Mouse (Mus musculus): ENCODE measurements around the gene Rad51b. TPM values are rescaled to one million over a fixed set of nuclear protein-coding genes. Genes with fewer than 3 reads are reported as not detected.
A peak's percentile ranks its signal among the peaks of the same experiment; 100 is the strongest.

Gene Rad51b
- polyA plus RNA-seq, 1 experiment from 2014 or later = 8.0 TPM

DNA sequence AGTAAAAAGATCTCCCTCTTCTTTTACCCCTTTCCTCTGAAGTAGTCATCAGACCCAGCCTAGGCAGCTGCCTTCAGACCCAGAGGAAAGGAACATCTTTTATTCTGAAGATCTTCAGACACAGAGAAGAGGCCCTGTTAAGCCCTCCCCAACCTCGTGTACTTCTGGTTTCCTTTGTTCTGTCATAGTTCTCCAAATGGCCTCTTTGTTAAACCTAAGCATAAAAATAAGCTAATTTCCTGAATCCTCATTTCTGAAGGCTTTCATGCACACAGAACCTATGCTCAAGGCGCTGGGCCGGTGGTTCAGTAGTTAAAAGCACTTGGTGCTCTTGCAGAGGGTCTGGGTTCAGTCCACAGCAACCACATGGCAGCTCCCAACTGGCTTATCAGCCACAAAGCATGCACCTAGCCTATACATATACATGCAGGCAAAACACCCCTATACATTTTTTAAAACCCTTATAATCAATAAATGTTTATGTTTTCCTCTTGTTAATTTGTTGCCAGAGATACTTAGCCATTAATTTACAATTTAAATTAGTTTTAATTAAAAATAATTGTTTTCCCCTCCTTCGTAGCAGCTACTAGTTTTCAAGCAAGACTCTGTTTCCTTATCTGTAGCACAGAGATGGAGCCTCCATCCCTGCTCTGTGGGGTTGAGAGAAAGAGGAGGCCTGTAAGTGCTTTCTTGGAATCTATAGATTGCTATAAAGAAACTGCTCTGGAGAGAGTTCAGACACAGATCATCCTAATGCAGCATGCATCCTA is 330.5 kb downstream of the Rad51b start:
- Histone ChIP-seq H3K9ac (no peak overlapping the region), H3K27ac (ENCODE audit: low read depth) (peak overlapping the region; percentile 49; the same call in 1 of the 2 replicates), H3K36me3 (ENCODE audit: insufficient read depth) (no peaks in the 10 kb centered on the region), H3K4me2 (no peak overlapping the region), H3K4me3 (ENCODE audit: low read depth, low read length) (no peak overlapping the region), H3K4me1 (ENCODE audit: insufficient read depth) (peaks cover 9% of the 10 kb centered on the region; the same call in 1 of the 2 replicates), H3K9me3 (ENCODE audit: low read depth, low read length) (no peaks in the 10 kb centered on the region), H3K27me3 (ENCODE audit: insufficient read depth, low read length) (no peaks in the 10 kb centered on the region)
- ATAC-seq (ENCODE audit: insufficient read depth) = no peak
- WGBS = 63% methylated on average over 4 of the region's 4 CpGs
- no peak for DNase-seq
- TF ChIP-seq CTCF (IDR thresholded peaks at IDR 0.05; ENCODE audit: low read depth) = no peak

- Histone ChIP-seq H3K27me3 (ENCODE audit: insufficient read depth, low read length) (no peaks in the 10 kb centered on the region), H3K4me2 (no peak overlapping the region), H3K27ac (ENCODE audit: low read depth) (peak overlapping the region; percentile 49; the same call in 1 of the 2 replicates), H3K4me3 (ENCODE audit: low read depth, low read length) (no peak overlapping the region), H3K9ac (no peak overlapping the region), H3K4me1 (ENCODE audit: insufficient read depth) (peaks cover 9% of the 10 kb centered on the region; the same call in 1 of the 2 replicates), H3K36me3 (ENCODE audit: insufficient read depth) (no peaks in the 10 kb centered on the region), H3K9me3 (ENCODE audit: low read depth, low read length) (no peaks in the 10 kb centered on the region)
- ATAC-seq (ENCODE audit: insufficient read depth) (peak; percentile 52; the same call in 1 of the 2 replicates), DNase-seq (no peak)
- no peak for TF ChIP-seq CTCF (IDR thresholded peaks at IDR 0.05; ENCODE audit: low read depth)
- 48% methylated on average over 5 of the region's 5 CpGs for WGBS
Observed at GRCm38 (mm10) chr12:79628121-79628774, 331.2 kb downstream of the Rad51b start.

GRCm38 (mm10) chr12:79629945-79630850 is 333.1 kb downstream of the Rad51b start:
- DNase-seq = no peak
- no peak for ATAC-seq (ENCODE audit: insufficient read depth)
- H3K4me2 ChIP-seq = no peak overlapping the region
- no peak overlapping the region for H3K27ac ChIP-seq (ENCODE audit: low read depth)
- no peak for TF ChIP-seq CTCF (IDR thresholded peaks at IDR 0.05; ENCODE audit: low read depth)
- no peaks in the 10 kb centered on the region for H3K27me3 ChIP-seq (ENCODE audit: insufficient read depth, low read length)
- H3K4me1 ChIP-seq (ENCODE audit: insufficient read depth) = peaks cover 9% of the 10 kb centered on the region; the same call in 1 of the 2 replicates
- 72% methylated on average over 7 of the region's 7 CpGs for WGBS
- no peak overlapping the region for H3K9ac ChIP-seq
- H3K9me3 ChIP-seq (ENCODE audit: low read depth, low read length) = no peaks in the 10 kb centered on the region
- no peak overlapping the region for H3K4me3 ChIP-seq (ENCODE audit: low read depth, low read length)
- H3K36me3 ChIP-seq (ENCODE audit: insufficient read depth) = no peaks in the 10 kb centered on the region

- no peak for DNase-seq
- no peaks in the 10 kb centered on the region for H3K27me3 ChIP-seq (ENCODE audit: insufficient read depth, low read length)
- no peak overlapping the region for H3K27ac ChIP-seq (ENCODE audit: low read depth)
- no peaks in the 10 kb centered on the region for H3K9me3 ChIP-seq (ENCODE audit: low read depth, low read length)
- ATAC-seq (ENCODE audit: insufficient read depth) = no peak
- WGBS = 63% methylated on average over 9 of the region's 9 CpGs
- no peak overlapping the region for H3K9ac ChIP-seq
- no peaks in the 10 kb centered on the region for H3K36me3 ChIP-seq (ENCODE audit: insufficient read depth)
- no peak overlapping the region for H3K4me3 ChIP-seq (ENCODE audit: low read depth, low read length)
- H3K4me1 ChIP-seq (ENCODE audit: insufficient read depth) = peaks cover under 1% of the 10 kb centered on the region; the same call in 1 of the 2 replicates
- no peak for TF ChIP-seq CTCF (IDR thresholded peaks at IDR 0.05; ENCODE audit: low read depth)
- H3K4me2 ChIP-seq = no peak overlapping the region
Observed at GRCm38 (mm10) chr12:79633458-79634106, 336.5 kb downstream of the Rad51b start.

DNA sequence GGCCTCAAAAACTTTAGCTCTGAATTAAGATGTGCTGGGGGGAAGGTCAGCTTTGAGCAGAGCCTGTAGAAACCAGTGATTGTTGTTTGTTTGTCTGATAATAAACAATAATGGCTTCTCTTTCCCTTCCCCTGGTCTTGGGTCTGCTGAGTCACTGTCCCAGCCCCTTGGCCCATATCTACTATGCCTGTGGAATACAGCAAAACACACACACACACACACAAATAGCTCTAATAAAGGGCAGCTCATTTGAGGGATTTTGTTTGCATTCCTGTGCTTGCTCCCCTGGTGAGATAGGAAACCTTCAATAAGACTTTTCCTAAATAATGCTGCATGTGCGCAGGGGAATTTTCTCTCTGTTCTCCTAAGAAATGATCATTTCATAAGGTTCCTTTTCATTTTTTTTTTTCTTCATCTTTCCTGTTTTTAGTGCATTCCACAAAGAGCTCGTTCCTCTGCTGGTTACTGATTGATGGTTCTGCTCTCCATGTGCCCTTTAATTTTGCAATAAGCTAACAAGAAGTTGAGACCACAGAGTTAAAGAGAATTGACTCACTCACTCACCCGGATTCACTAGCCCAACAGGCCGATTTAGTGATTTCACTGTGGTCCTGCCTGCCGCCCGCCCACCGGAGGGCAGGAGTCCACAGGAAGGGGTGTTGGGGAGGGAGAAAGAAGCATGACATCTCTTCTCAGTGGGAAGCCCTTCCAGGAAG is 344.6 kb downstream of the Rad51b start:
- peak; percentile 35; the same call in 1 of the 2 replicates for TF ChIP-seq CTCF (IDR thresholded peaks at IDR 0.05; ENCODE audit: low read depth)
- Histone ChIP-seq H3K4me2 (0 out of 2 replicates have a peak overlapping the region, but pooled peaks have one; percentile 11), H3K4me1 (ENCODE audit: insufficient read depth) (0 out of 2 replicates have a peak, but pooled peaks cover 3% of the 10 kb centered on the region), H3K9ac (no peak overlapping the region), H3K27ac (ENCODE audit: low read depth) (peak overlapping the region; percentile 84), H3K27me3 (ENCODE audit: insufficient read depth, low read length) (no peaks in the 10 kb centered on the region), H3K4me3 (ENCODE audit: low read depth, low read length) (no peak overlapping the region), H3K9me3 (ENCODE audit: low read depth, low read length) (no peaks in the 10 kb centered on the region), H3K36me3 (ENCODE audit: insufficient read depth) (no peaks in the 10 kb centered on the region)
- DNase-seq (peak; percentile 54), ATAC-seq (ENCODE audit: insufficient read depth) (peak; percentile 21; the same call in 1 of the 2 replicates)
- 37% methylated on average over 7 of the region's 7 CpGs for WGBS

DNA sequence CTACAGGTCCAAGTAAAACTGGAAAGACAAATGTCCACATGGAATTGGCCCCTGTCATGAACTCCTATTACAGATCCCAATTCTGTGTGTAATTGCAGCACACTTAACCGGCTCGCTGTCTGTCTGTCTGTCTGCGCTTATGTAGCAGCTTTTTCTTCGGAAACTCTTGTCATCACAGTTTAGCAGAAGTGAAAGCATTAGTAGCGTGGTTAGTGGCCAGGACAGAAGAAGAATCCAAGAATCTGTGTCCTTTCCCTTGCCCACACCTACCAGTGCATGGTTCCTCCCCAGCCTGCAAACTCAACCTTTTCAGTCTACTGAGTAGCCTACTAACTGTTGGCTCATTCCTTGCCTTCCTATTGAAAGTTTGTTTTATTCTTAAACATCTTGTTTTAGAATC is 345.6 kb downstream of the Rad51b start:
- Histone ChIP-seq H3K4me3 (ENCODE audit: low read depth, low read length) (no peak overlapping the region), H3K4me2 (no peak overlapping the region), H3K9me3 (ENCODE audit: low read depth, low read length) (no peaks in the 10 kb centered on the region), H3K36me3 (ENCODE audit: insufficient read depth) (no peaks in the 10 kb centered on the region), H3K4me1 (ENCODE audit: insufficient read depth) (0 out of 2 replicates have a peak, but pooled peaks cover 5% of the 10 kb centered on the region), H3K27me3 (ENCODE audit: insufficient read depth, low read length) (no peaks in the 10 kb centered on the region), H3K9ac (no peak overlapping the region), H3K27ac (ENCODE audit: low read depth) (peak overlapping the region; percentile 61; the same call in 1 of the 2 replicates)
- 85% methylated on average over 5 of the region's 5 CpGs for WGBS
- TF ChIP-seq CTCF (IDR thresholded peaks at IDR 0.05; ENCODE audit: low read depth) = no peak
- ATAC-seq (ENCODE audit: insufficient read depth) = no peak
- DNase-seq = no peak

Data from lung, embryonic 14.5 days (tissue).